Mouse (Mus musculus) ES-E14 (cell line): ENCODE data around the gene Hist2h3c2. TPM values are rescaled to one million over a fixed set of nuclear protein-coding genes. Genes with fewer than 3 reads are reported as not detected.
A peak's percentile ranks its signal among the peaks of the same experiment; 100 is the strongest.
"Not testable (repeated sequence)": the region's sequence is repeated elsewhere in the genome, so short reads cannot be mapped to it uniquely, and the experiment has no call there.

Experiments used
- DNase-seq: peaks from one replicate; pipeline ENCODE4 v3.0.0-alpha.2; 2013; ENCODE audit warnings: low read depth, low spot score
- H3K27ac ChIP-seq: 2 replicates; pipeline ENCODE4 v1.5.1; 2012; ENCODE audit warnings: low read depth, mild to moderate bottlenecking, low read length, moderate library complexity, mixed read lengths; ENCODE audit not compliant: poor library complexity, insufficient read depth, severe bottlenecking
- H3K36me3 ChIP-seq: 2 replicates; pipeline ENCODE4 v1.6.1; 2012; ENCODE audit warnings: mild to moderate bottlenecking, low read length, moderate library complexity, mixed read lengths; ENCODE audit not compliant: control insufficient read depth, poor library complexity, insufficient read depth, severe bottlenecking
- H3K4me1 ChIP-seq, 2 experiments: fragments of 150-350 bp in 1 of 2; sonication (generic) in 1 of 2; 2 replicates each; pipeline ENCODE4 v1.6.1; 2012; ENCODE audit warnings: low read length in 2 of 2, mild to moderate bottlenecking in 1 of 2, mixed read lengths in 1 of 2; ENCODE audit not compliant: control insufficient read depth in 2 of 2, insufficient read depth in 2 of 2, poor library complexity in 1 of 2
- H3K4me3 ChIP-seq, 2 experiments: fragments of 150-350 bp in 1 of 2; sonication (generic) in 1 of 2; 2 replicates each; pipeline ENCODE4 v1.5.1; 2012; ENCODE audit warnings: low read length in 2 of 2, low read depth in 1 of 2, mild to moderate bottlenecking in 1 of 2, mixed read lengths in 1 of 2; ENCODE audit not compliant: insufficient read depth in 1 of 2, poor library complexity in 1 of 2, severe bottlenecking in 1 of 2
- H3K9ac ChIP-seq: 2 replicates; pipeline ENCODE4 v1.6.1; 2012; ENCODE audit warnings: low read depth, mild to moderate bottlenecking, low read length, mixed read lengths; ENCODE audit not compliant: poor library complexity, insufficient read depth, severe bottlenecking
- H3K9me3 ChIP-seq: fragments of 150-350 bp; sonication (generic); 2 replicates; pipeline ENCODE4 v1.6.1; 2012; ENCODE audit warnings: low read depth, mild to moderate bottlenecking, low read length; ENCODE audit not compliant: control insufficient read depth, insufficient read depth
- CHD2 ChIP-seq: IDR thresholded peaks from 2 replicates; pipeline ENCODE4 v1.6.1; 2014; ENCODE audit warnings: mild to moderate bottlenecking, low read depth, low read length, inconsistent platforms
- HCFC1 ChIP-seq: IDR thresholded peaks from 2 replicates; pipeline ENCODE4 v1.6.1; 2012; ENCODE audit warnings: low read length, inconsistent platforms, borderline replicate concordance; ENCODE audit not compliant: insufficient read depth
- MAFK ChIP-seq: IDR thresholded peaks from 2 replicates; pipeline ENCODE4 v1.6.1; 2014; ENCODE audit warnings: mild to moderate bottlenecking, low read depth, low read length, inconsistent platforms; ENCODE audit not compliant: insufficient read depth
- ZC3H11A ChIP-seq: IDR thresholded peaks from 2 replicates; pipeline ENCODE4 v1.6.1; 2012; ENCODE audit warnings: low read depth, mild to moderate bottlenecking, inconsistent platforms, low read length, borderline replicate concordance
- ZNF384 ChIP-seq: IDR thresholded peaks from 2 replicates; pipeline ENCODE4 v1.6.1; 2012; ENCODE audit warnings: low read depth, low read length, inconsistent platforms
- in situ Hi-C, 2 experiments: fragments of 600-800 bp; cut with MboI; formaldehyde crosslinking; loops; one replicate each; pipeline ENCODE4 v1.15.1; 2025; ENCODE audit warnings: low sequenced_read_pairs in 2 of 2, inconsistent platforms in 1 of 2; ENCODE audit not compliant: unreplicated experiment in 2 of 2
- total RNA-seq: library from RNA; depleted of rRNA; stranded (reverse); fragments of 300-350 nt; gene quantifications from 2 replicates; pipeline ENCODE4 v1.2.3, GENCODE M21; 2012

Gene Hist2h3c2
- total RNA-seq, 1 experiment = 546 TPM

DNA sequence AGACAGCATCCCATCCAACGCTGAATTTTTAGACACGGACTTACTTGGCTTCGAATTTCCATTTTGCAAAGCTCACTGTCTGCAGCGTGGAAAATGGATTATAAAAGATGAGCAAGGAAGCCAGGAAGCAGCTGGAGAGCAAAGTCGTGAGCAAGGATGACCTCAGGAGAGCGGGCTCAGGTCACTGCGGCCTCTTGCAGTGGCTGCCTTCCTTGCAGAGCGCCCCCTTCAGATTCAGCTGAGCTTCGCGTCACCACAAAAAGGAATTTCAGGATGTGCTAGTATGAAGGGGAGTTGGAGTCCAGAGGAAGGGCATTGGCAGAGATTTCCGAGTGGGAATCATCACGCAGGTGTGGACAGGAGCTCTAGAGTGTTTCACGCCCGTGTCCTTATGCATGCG is 29.7 kb downstream of the Hist2h3c2 start:
- Histone ChIP-seq H3K9me3 (no peaks in the 10 kb centered on the region), H3K9ac (no peak overlapping the region), H3K4me1 (peaks cover 0 to 2% of the 10 kb centered on the region in 2 experiments; a peak in 1 of 4 replicates), H3K27ac (no peak overlapping the region), H3K4me3 (no peak overlapping the region), H3K36me3 (no peaks in the 10 kb centered on the region)
- no peak for TF ChIP-seq ZC3H11A
- no peak for TF ChIP-seq CHD2
- no peak for TF ChIP-seq MAFK
- no peak for TF ChIP-seq HCFC1
- TF ChIP-seq ZNF384 = no peak
- no peak for DNase-seq
- in situ Hi-C loops = no loop called here

DNA sequence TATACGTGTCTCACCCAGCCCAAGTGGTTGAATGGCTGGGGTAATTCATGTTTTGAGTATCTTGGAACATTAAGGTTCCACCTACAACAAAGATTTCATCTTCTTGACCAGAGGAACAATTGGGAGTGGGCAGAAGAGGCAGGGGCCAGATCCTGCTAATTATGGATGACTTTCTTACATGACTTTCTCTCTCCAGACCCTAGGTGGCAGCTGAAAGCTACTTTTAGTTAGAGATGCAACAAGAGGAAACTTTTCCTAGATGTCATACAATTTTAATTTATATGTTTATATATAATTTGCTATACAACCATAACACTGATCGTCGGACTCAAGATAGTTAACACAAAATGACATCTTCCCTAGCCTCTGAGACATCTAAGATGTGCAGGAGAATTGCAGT is 31.1 kb downstream of the Hist2h3c2 start:
- Histone ChIP-seq H3K9me3 (no peaks in the 10 kb centered on the region), H3K9ac (no peak overlapping the region), H3K4me1 (peaks cover 0 to 2% of the 10 kb centered on the region in 2 experiments; a peak in 1 of 4 replicates), H3K4me3 (no peak overlapping the region), H3K36me3 (no peaks in the 10 kb centered on the region), H3K27ac (no peak overlapping the region)
- DNase-seq = no peak
- TF ChIP-seq CHD2 = no peak
- TF ChIP-seq ZC3H11A = no peak
- TF ChIP-seq ZNF384 = no peak
- no peak for TF ChIP-seq HCFC1
- no peak for TF ChIP-seq MAFK
- in situ Hi-C loops = no loop called here

DNA sequence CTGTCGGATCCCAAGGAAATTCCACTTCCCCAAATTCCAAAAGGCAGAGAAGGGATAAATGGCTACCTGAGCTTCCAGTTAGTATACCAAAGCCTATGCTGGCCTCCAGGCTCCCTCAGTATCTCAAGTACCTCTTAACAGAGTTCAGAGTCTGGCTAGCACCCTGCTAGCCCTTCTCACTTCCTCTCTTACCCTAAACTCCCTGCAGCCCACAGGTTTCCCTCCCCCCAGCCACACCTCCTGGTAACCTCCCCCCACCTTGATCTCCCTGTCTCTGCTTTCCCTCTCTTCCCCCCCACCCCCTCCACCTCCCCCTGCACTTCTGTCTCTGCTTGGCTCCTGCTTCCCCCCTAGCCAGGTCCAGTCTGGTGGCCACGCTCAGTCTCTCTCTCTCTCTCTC is 39.2 kb downstream of the Hist2h3c2 start:
- no peaks in the 10 kb centered on the region for H3K9me3 ChIP-seq
- in situ Hi-C loops = no loop called here
- H3K4me1 ChIP-seq = peaks cover 0 to 3% of the 10 kb centered on the region in 2 experiments; a peak in 1 of 4 replicates
- TF ChIP-seq CHD2 (no peak), HCFC1 (no peak), ZNF384 (no peak), ZC3H11A (no peak), MAFK (no peak)
- no peak overlapping the region for H3K9ac ChIP-seq
- H3K27ac ChIP-seq = no peak overlapping the region
- no peaks in the 10 kb centered on the region for H3K36me3 ChIP-seq
- DNase-seq = no peak
- no peak overlapping the region for H3K4me3 ChIP-seq

DNA sequence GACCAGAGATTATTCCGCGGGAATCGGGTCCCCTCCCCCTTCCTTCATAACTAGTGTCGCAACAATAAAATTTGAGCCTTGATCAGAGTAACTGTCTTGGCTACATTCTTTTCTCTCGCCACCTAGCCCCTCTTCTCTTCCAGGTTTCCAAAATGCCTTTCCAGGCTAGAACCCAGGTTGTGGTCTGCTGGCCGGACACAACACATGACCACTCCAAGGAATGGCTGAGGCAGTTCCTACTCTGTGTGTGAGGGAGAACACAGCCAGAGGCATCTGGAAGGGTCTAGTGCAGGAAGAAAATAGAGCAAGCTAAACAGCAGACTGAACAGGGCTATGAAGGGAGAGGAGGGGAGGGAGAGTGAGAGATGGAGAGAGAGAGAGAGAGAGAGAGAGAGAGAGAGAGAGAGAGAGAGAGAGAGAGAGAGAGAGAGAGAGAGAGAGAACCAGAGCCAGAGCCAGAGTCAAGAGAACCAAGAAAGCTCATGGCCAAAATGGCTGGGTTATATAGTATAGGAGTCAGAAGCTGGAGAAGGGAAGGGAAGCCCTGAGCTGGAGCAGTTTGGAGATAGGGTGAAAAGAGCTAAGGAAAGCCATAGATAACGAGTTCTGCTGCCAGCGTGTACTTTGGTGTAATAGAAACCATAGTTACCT is 40.2 kb downstream of the Hist2h3c2 start:
- H3K36me3 ChIP-seq, H3K9ac ChIP-seq, H3K9me3 ChIP-seq, H3K4me1 ChIP-seq, in situ Hi-C loops, H3K4me3 ChIP-seq, DNase-seq, H3K27ac ChIP-seq: not testable (repeated sequence)

DNA sequence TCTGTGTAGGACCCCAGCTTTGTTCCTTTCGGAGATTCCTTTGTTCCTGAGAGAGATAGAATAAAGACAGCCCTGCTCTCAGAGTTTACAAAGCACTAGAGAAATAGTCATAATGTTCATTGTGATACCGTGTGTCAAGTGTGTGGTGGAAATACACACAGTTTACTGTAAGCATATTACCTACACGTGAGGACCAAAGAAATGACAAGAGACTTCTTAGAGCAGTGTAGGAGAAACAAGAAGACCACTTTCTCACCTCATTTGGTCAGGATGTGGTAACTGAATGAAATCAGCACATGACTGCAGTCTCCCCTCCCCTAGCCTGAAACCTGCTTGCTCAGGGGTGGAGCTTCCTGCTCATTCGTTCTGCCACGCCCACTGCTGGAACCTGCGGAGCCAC is 40.7 kb downstream of the Hist2h3c2 start:
- Histone ChIP-seq H3K9ac (peak overlapping the region; percentile 71), H3K36me3 (no peaks in the 10 kb centered on the region), H3K4me1 (peaks cover 0 to 4% of the 10 kb centered on the region in 2 experiments; a peak in 1 of 4 replicates), H3K27ac (no peak overlapping the region; the same call in 1 of the 2 replicates), H3K4me3 (peak overlapping the region; percentile 42 to 75), H3K9me3 (no peaks in the 10 kb centered on the region)
- in situ Hi-C loops = no loop called here
- no peak for DNase-seq
- TF ChIP-seq MAFK = no peak
- TF ChIP-seq CHD2 = no peak
- TF ChIP-seq ZNF384 = no peak
- no peak for TF ChIP-seq ZC3H11A
- no peak for TF ChIP-seq HCFC1
